Mouse (Mus musculus) adipocyte (in vitro differentiated cells): Measurements from ENCODE around the gene Lgr5.

Experiments
- DNase-seq: peaks from one replicate; pipeline ENCODE4 v3.0.0-alpha.2; 2016; ENCODE audit warnings: low spot score

The Lgr5 gene

DNA sequence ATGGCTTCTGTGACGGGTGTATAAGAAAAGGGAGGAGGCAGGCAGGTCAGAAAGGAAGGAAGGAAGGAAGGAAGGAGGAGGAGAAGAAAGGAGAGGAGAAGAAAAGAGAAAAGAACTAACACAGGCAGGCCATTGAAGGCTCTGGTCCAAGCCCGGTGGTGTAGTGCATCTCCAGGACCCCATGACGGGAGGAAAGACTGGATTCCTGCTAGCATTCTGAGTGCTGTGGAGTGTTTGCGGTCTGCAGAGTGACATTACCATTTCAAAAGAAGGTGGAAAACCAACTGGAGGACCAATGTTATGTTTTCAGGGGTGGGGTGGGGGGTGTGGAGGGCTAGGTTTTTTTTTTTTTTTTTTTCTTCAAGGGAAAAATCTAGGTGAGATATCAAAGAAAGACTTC lies 165.6 kb downstream of the Lgr5 start:
- no peak for DNase-seq

DNA sequence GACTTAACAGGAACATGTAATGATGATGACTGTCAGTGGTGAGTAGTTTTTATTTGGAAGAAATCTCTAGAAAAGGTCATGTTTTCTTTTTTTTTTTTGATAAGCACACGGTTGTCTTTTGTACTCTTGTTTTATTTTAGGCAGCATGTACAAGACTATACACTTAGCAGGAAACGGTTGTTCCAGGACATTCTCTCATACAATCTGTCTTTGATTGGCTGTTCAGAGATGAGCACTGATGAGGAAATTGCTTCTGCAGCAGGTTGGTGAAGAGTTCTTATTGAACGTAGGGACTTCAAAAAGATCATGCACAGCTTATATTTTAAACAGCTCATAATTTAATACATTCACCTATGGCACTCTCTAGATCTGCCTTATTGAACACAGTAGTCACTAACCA lies 173.5 kb downstream of the Lgr5 start:
- no peak for DNase-seq

DNA sequence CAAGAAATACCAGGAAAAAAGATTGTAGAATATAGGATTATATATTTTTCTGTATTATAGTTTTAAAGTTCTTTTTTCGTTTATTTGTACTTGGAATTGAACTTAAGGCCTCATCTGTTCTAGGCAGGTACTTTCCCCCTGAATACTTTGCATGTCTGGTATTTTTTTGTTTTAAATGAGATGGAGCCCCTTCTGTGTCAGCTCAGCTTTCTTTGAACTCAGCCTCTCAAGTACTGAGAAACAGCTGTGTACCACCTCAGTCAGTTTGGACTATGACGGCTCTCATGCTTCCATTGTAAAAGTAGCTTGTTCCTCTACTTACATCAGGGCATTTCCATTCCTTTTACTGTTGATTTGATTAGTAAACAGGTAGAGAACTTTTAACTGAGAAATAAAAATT lies 174.1 kb downstream of the Lgr5 start:
- DNase-seq: no peak

DNA sequence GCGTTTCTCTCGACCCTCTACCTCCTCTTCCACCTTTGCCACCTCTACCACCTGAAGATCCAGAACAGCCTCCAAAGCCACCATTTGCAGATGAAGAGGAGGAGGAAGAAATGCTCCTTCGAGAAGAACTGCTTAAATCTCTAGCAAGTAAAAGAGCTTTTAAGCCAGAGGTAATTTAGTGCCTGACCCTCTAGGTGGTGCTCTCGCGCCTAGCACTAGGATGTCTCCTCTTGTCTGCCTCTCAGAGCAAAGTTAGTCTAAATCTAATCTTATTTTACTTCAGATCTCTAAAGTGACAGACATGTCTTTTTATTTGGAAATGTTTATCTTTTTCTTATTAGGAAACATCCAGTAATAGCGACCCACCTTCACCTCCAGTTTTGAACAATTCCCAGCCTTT lies 181.2 kb downstream of the Lgr5 start:
- peak; percentile 63 for DNase-seq
